Mouse (Mus musculus): ENCODE results near the gene B3galt4.

The B3galt4 gene

GRCm38 (mm10) chr17:33943454-33943853, 7.8 kb downstream of the B3galt4 start:
- no peak for DNase-seq (ENCODE audit: low spot score in 2 of 2)

GRCm38 (mm10) chr17:33941381-33941780, 9.9 kb downstream of the B3galt4 start:
- no peak for DNase-seq (ENCODE audit: low spot score in 2 of 2)

- peak in 1 of 2 experiments; percentile 58 for DNase-seq (ENCODE audit: low spot score in 2 of 2)
These were observed 10.3 kb downstream of the B3galt4 start for GRCm38 (mm10) chr17:33940981-33941380.

- peak; percentile 89 to 93 for DNase-seq (ENCODE audit: low spot score in 2 of 2)
These were observed 11.0 kb downstream of the B3galt4 start, which contains the start of the genes Pfdn6 and Wdr46 for GRCm38 (mm10) chr17:33940206-33940805. Pfdn6 (minus strand) TSS chr17:33940343. Wdr46 (plus strand) TSS chr17:33940660.

- no peak for DNase-seq (ENCODE audit: low spot score in 2 of 2)
These were observed 12.5 kb downstream of the B3galt4 start for GRCm38 (mm10) chr17:33938783-33939182.

GRCm38 (mm10) chr17:33936993-33937392, 14.3 kb downstream of the B3galt4 start:
- DNase-seq (ENCODE audit: low spot score in 2 of 2) = no peak

GRCm38 (mm10) chr17:33935422-33936055, 15.7 kb downstream of the B3galt4 start:
- no peak for DNase-seq (ENCODE audit: low spot score in 2 of 2)

GRCm38 (mm10) chr17:33932970-33933369, 18.3 kb downstream of the B3galt4 start:
- no peak for DNase-seq (ENCODE audit: low spot score in 2 of 2)

GRCm38 (mm10) chr17:33932448-33932847, 18.8 kb downstream of the B3galt4 start:
- no peak for DNase-seq (ENCODE audit: low spot score in 2 of 2)

- no peak for DNase-seq (ENCODE audit: low spot score in 2 of 2)
These were observed 19.3 kb downstream of the B3galt4 start for GRCm38 (mm10) chr17:33931947-33932346.

GRCm38 (mm10) chr17:33931159-33931866, 20.0 kb downstream of the B3galt4 start:
- no peak for DNase-seq (ENCODE audit: low spot score in 2 of 2)

GRCm38 (mm10) chr17:33930280-33931158, 20.8 kb downstream of the B3galt4 start:
- peak; percentile 64 to 66 for DNase-seq (ENCODE audit: low spot score in 2 of 2)

GRCm38 (mm10) chr17:33929371-33930279, 21.7 kb downstream of the B3galt4 start, which contains the start of gene Rgl2:
Rgl2 (plus strand) TSS chr17:33929543.
- peak; percentile 97 to 99 for DNase-seq (ENCODE audit: low spot score in 2 of 2)

GRCm38 (mm10) chr17:33928251-33928947, 22.9 kb downstream of the B3galt4 start:
- no peak for DNase-seq (ENCODE audit: low spot score in 2 of 2)

- no peak for DNase-seq (ENCODE audit: low spot score in 2 of 2)
These were observed 24.9 kb downstream of the B3galt4 start for GRCm38 (mm10) chr17:33926207-33926932.

- no peak for DNase-seq (ENCODE audit: low spot score in 2 of 2)
These were observed 25.7 kb downstream of the B3galt4 start for GRCm38 (mm10) chr17:33925406-33926116.

GRCm38 (mm10) chr17:33924577-33925283, 26.6 kb downstream of the B3galt4 start:
- peak; percentile 59 to 81 for DNase-seq (ENCODE audit: low spot score in 2 of 2)

GRCm38 (mm10) chr17:33921361-33921760, 29.9 kb downstream of the B3galt4 start:
- no peak for DNase-seq (ENCODE audit: low spot score in 2 of 2)
